Mouse (Mus musculus) frontal cortex, postnatal 36 days (tissue): ENCODE results near the gene Gm28305.
A peak's percentile ranks its signal among the peaks of the same experiment; 100 is the strongest.

ENCODE experiments used
- DNase-seq, 2 experiments: peaks; one replicate each; pipeline ENCODE4 v3.0.0; 2022; ENCODE audit warnings: low spot score in 2 of 2

The Gm28305 gene

GRCm38 (mm10) chr9:104040362-104040761 is at the start of gene Gm28305:
TSS of gene Gm28305 (plus strand) at chr9:104040662.
- DNase-seq, result no peak

GRCm38 (mm10) chr9:103996496-103996895 is 44.0 kb upstream of the Gm28305 start:
- DNase-seq, result peak; percentile 17 to 26

- DNase-seq, result no peak
Observed at GRCm38 (mm10) chr9:104000601-104001000, 39.9 kb upstream of the Gm28305 start.

DNA sequence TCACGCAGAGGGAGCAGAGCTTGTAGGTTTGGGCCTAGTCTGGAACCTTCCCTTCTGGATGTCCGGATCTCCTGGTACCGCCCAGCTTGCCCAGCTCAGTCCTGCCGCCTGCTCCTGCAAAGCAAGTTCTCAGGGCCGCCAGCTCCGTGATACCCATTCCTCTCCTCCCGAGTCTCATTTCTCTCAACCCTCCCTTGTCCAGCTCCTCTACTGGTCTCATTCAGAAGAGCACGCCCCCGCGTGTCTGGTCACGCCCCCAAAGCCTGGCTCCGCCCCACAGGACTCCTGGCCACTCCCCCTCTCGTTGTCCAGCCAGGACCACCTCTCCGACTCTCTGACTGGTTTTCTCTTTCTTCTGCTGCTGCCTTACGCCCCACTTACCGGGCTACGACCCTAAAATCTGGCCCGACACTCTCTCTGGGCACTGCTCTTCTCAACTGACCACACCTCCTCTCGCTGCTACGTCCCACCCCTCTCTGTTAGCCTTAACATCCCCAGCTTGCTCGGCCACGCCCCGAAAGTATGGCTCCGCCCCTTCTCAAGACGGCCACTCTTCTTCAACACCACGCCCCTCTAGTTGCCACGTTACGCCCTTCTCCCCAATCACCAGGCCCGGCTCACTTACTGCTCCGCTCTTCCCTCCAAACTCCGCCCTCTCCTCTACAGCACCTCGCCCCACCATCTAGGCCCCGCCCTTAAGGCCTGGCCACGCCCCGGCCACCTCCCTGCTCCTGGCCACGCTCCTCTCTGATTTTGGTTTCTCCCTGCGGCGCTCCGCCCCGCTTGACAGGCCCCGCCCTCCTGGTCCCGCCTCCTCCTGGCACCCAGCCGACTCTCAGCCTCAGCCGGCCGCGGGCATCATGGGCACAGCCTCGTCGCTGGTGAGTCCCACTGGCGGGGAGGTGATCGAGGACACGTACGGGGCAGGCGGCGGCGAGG is 38.3 kb upstream of the Gm28305 start, which contains the start of gene Nphp3:
Nphp3 (plus strand) TSS at position 624 of the 939 bp plus-strand sequence.
- peak; percentile 98 to 99 for DNase-seq

DNA sequence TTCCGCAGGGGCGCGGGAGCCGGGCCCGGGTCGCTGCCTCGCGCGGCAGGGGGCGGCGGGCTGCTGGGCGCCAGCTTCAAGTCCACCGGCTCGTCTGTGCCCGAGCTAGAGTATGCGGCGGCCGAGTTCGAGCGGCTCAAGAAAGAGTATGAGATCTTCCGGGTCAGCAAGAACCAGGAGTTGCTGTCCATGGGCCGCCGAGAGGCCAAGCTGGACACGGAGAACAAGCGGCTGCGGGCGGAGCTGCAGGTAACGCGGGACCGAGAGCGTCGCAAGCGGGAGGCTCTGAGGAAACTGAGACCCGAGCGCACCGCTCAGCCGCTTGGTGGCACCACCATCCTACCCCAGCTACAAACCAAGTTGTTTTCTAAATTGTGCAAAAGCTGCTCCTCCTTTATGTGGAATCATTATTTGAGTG is 37.5 kb upstream of the Gm28305 start:
- peak in 1 of 2 experiments; percentile 79 for DNase-seq

DNA sequence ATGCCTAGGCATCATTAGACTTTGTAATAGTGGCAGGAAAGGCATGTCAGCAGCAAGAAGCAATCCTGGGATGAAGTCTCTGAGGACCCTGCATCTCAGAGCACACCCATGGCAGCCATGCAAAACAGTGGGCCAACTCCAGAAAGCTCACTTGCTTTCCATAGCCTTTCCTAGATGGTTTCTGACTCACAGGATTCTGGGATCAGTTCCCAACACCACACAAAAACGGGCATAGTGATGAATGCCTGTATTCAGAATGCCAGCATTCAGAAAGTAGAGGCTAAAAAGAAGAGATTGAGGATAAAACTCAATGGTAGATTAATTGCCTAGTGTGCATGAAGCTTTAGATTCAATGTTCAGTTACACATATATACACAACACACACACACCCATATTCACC is 25.9 kb upstream of the Gm28305 start:
- DNase-seq, result peak in 1 of 2 experiments; percentile 22

- DNase-seq, result no peak
Observed at GRCm38 (mm10) chr9:104021026-104021425, 19.4 kb upstream of the Gm28305 start.

DNA sequence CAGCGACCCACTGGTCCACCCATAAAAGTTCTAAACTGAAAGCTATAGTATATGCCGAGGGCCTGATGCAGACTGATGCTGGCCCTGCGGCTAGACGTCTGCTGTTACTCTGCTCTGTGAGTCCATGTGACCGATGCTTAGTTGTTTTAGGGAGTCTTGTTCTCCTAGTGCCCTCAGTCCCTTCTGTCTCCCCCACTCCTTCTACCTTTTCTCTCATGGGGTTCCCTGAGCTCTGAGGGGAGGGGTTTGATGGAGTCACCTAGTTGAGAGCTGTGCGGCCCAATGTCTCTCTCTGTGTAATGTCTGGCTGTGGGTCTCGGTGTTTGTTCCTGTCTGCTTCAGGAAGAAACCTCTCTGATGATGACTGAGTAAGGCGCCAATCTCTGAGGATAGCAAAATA is 13.3 kb upstream of the Gm28305 start:
- no peak for DNase-seq

DNA sequence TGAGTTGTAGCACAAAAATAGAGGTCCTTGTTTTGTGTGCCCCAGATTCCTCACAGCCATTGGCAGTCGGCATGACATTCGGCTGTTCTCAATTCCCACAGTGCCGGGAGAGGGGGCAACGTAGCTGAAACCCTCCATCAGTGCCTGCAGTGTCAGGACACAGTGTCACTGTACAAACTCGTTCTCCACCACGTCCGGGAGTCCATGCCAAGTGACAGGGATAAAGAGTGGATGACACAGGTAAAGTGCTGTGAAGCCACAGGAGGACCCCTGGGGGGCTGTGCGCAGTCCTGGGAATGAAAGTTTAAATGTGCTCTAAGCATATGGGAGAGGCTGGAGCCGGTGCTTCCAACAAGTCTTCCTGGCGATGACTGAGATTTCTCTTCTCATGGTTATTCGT is 10.6 kb upstream of the Gm28305 start:
- DNase-seq, result no peak

DNA sequence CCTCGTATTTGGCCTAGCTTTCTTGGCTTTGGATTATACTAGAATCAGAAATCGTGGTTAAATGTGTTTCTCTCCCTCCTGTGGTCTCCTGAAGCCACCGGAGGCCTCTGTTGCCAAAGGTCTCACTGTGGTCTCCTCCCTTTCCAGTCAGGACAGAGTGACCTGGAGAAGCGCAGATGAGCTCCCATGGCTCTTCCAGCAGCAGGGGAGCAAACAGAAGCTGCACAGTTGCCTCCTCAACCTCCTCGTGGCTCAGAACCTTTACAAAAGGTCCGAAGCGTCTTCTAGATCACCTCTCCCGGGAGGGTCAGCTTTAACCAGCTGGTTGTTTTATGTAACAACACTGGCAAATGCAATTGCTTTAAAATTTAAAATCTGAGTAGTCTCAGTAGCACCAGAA is 6.2 kb upstream of the Gm28305 start:
- DNase-seq, result no peak

DNA sequence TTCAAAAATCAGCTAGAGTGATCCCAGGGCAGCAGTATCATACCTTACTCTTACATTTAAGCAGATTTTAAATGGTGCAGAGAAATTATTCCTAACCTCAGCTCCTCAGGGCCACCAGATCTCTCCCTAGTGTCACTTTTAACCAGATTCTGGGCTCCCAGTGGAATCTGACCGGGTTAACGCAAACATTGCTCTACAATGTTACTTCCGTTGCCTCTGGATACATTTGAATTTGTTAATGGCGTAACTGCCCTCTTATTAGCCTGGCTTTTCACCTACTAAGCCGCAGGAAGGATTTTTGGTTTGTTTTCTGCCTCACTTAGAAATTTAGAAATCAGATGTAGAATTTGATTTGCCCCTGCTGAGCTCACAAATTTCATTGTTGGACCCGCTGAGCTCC is 5.7 kb upstream of the Gm28305 start:
- no peak for DNase-seq

DNA sequence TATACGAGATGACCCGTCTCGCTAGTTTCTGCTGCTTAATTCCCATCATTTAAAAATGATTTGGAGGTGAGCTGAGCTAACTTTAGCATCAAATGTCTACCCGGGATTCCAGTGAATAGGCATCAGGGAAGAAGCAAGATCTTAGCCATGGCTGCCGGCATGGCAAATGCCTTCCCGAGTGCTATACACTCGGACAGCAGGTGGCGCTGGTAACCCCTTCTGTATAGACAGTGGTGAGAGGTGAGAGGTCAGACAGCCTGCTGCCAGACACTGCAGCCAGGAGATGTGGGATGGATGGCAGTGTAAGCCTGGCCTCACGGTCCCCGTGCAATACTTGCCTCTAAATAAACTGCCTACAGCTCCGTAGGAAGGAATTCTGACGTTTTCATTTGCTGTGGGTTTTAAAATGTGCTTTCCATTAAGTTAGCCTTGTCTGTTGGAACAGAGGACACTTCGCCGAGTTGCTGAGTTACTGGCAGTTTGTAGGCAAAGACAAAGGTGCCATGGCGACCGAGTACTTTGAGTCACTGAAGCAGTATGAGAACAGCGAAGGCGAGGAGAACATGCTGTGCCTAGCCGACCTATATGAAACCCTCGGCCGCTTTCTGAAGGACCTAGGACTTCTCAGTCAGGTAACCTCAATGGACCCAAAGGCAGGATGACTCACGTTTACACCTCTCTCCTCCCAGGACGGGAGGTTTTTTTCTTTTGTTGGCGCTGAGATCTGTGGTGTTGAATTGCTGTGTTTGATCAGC is 5.0 kb upstream of the Gm28305 start:
- peak; percentile 69 to 82 for DNase-seq

- no peak for DNase-seq
Observed at GRCm38 (mm10) chr9:104038266-104038665, 2.2 kb upstream of the Gm28305 start.

- no peak for DNase-seq
Observed at GRCm38 (mm10) chr9:104039031-104039695, 1.3 kb upstream of the Gm28305 start.

DNA sequence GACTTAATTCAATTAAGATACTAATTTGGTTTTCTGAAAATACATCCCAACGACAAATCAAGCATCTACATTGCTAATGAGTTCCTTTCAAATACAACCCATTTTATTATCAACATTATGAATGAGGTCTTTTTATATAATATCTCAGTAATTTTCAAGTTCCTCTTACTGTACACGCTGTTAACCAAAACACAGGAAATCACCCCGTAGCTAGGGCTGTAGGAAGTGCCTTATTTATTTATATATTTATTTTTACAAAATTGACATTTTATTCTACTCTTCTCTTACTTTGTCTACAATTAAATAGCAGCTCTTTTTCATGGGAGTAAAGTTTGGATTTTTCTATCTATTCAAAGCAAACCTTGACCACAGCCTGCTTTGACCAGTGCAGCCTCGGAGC is 720 bp upstream of the Gm28305 start:
- no peak for DNase-seq

- no peak for DNase-seq
Observed at GRCm38 (mm10) chr9:104043676-104044075, 3.2 kb downstream of the Gm28305 start.

GRCm38 (mm10) chr9:104051028-104051427 is 10.6 kb downstream of the Gm28305 start:
- DNase-seq, result no peak

GRCm38 (mm10) chr9:104062430-104063243 is 22.2 kb downstream of the Gm28305 start, which contains the start of gene Uba5:
TSS of gene Uba5 (minus strand) at chr9:104063134.
- no peak for DNase-seq

- peak; percentile 90 to 93 for DNase-seq
Observed at GRCm38 (mm10) chr9:104063244-104063961, 22.9 kb downstream of the Gm28305 start, which contains the start of gene Acad11. TSS of gene Acad11 (plus strand) at chr9:104063377.

- DNase-seq, result no peak
Observed at GRCm38 (mm10) chr9:104064571-104064970, 24.1 kb downstream of the Gm28305 start.
